Mouse (Mus musculus) hindbrain, embryonic 12.5 days (tissue): ENCODE data around the gene Cmtm4. TPM values are rescaled to one million over a fixed set of nuclear protein-coding genes. Genes with fewer than 3 reads are reported as not detected.

Experiments
- ATAC-seq: fragments of 200-750 bp; cut with Nextera tagmentation; 2 replicates; pipeline ENCODE4 v1.8.0; 2017; ENCODE audit warnings: moderate TSS enrichment; ENCODE audit not compliant: low FRiP score
- H3K27ac ChIP-seq: fragments of 300-500 bp; sonication (generic); 2 replicates; pipeline ENCODE4 v1.5.1; 2016; ENCODE audit warnings: mild to moderate bottlenecking
- H3K27me3 ChIP-seq: fragments of 300-500 bp; sonication (generic); 2 replicates; pipeline ENCODE4 v1.6.1; 2016; ENCODE audit warnings: mild to moderate bottlenecking
- H3K36me3 ChIP-seq: fragments of 300-500 bp; sonication (generic); 2 replicates; pipeline ENCODE4 v1.6.1; 2016; ENCODE audit warnings: mild to moderate bottlenecking
- H3K4me1 ChIP-seq: fragments of 300-500 bp; sonication (generic); 2 replicates; pipeline ENCODE4 v1.6.1; 2016
- H3K4me2 ChIP-seq: fragments of 300-500 bp; sonication (generic); replicated peaks from 2 replicates; pipeline ENCODE4 v1.6.1; 2016; ENCODE audit warnings: mild to moderate bottlenecking
- H3K4me3 ChIP-seq: fragments of 300-500 bp; sonication (generic); 2 replicates; pipeline ENCODE4 v1.5.1; 2016; ENCODE audit warnings: mild to moderate bottlenecking
- H3K9ac ChIP-seq: fragments of 300-500 bp; sonication (generic); 2 replicates; pipeline ENCODE4 v1.6.1; 2016; ENCODE audit warnings: mild to moderate bottlenecking, moderate library complexity
- H3K9me3 ChIP-seq: fragments of 300-500 bp; sonication (generic); replicated peaks from 2 replicates; pipeline ENCODE4 v1.6.1; 2016; ENCODE audit warnings: mild to moderate bottlenecking
- WGBS: fragments of 180-500 bp; shearing (Covaris S2); methylation state at CpG from one replicate; pipeline ENCODE4 v1.1.7; 2016; 5-methylcytosine and 5-hydroxymethylcytosine counted together
- polyA plus RNA-seq: library from polyadenylated mRNA; unstranded; fragments of >200 nt; fragmentation: Nextera tagmentation; extraction: Ambion mirVana; gene quantifications from 2 replicates; pipeline ENCODE4 v1.2.1, GENCODE M21; 2016

Gene Cmtm4
- polyA plus RNA-seq, 1 experiment from 2014 or later, result 2.4 TPM

GRCm38 (mm10) chr8:104369591-104369990, 26.0 kb downstream of the Cmtm4 start:
- H3K36me3 ChIP-seq, result no peaks in the 10 kb centered on the region
- no peak overlapping the region for H3K9ac ChIP-seq
- no peaks in the 10 kb centered on the region for H3K27me3 ChIP-seq
- H3K4me3 ChIP-seq, result no peak overlapping the region
- 80% methylated on average over 12 of the region's 12 CpGs for WGBS
- no peak overlapping the region for H3K27ac ChIP-seq
- H3K9me3 ChIP-seq, result no peaks in the 10 kb centered on the region
- no peak overlapping the region for H3K4me2 ChIP-seq
- ATAC-seq, result no peak
- peaks cover 17% of the 10 kb centered on the region for H3K4me1 ChIP-seq

GRCm38 (mm10) chr8:104367398-104367797, 28.2 kb downstream of the Cmtm4 start:
- 48% methylated on average over 5 of the region's 5 CpGs for WGBS
- Histone ChIP-seq H3K4me2 (no peak overlapping the region), H3K9me3 (no peaks in the 10 kb centered on the region), H3K4me1 (peaks cover 10% of the 10 kb centered on the region), H3K4me3 (no peak overlapping the region), H3K9ac (no peak overlapping the region), H3K27ac (no peak overlapping the region), H3K27me3 (no peaks in the 10 kb centered on the region), H3K36me3 (no peaks in the 10 kb centered on the region)
- ATAC-seq, result peak; percentile 41; the same call in 1 of the 2 replicates

- no peaks in the 10 kb centered on the region for H3K36me3 ChIP-seq
- H3K4me2 ChIP-seq, result no peak overlapping the region
- 86% methylated on average over 9 of the region's 9 CpGs for WGBS
- no peak overlapping the region for H3K4me3 ChIP-seq
- ATAC-seq, result no peak
- no peaks in the 10 kb centered on the region for H3K9me3 ChIP-seq
- no peak overlapping the region for H3K9ac ChIP-seq
- H3K27ac ChIP-seq, result no peak overlapping the region
- no peaks in the 10 kb centered on the region for H3K27me3 ChIP-seq
- H3K4me1 ChIP-seq, result peaks cover 10% of the 10 kb centered on the region
Observed at GRCm38 (mm10) chr8:104365695-104366094, 29.9 kb downstream of the Cmtm4 start.

GRCm38 (mm10) chr8:104359778-104360456, 35.7 kb downstream of the Cmtm4 start:
- no peak overlapping the region for H3K4me3 ChIP-seq
- no peak overlapping the region for H3K9ac ChIP-seq
- 65% methylated on average over 15 of the region's 15 CpGs for WGBS
- H3K4me2 ChIP-seq, result no peak overlapping the region
- H3K27ac ChIP-seq, result no peak overlapping the region
- peaks cover 7% of the 10 kb centered on the region; the same call in 1 of the 2 replicates for H3K4me1 ChIP-seq
- peak; percentile 46; the same call in 1 of the 2 replicates for ATAC-seq
- H3K36me3 ChIP-seq, result peaks cover 8% of the 10 kb centered on the region
- no peaks in the 10 kb centered on the region for H3K27me3 ChIP-seq
- H3K9me3 ChIP-seq, result no peaks in the 10 kb centered on the region

GRCm38 (mm10) chr8:104358637-104359036, 37.0 kb downstream of the Cmtm4 start:
- no peak overlapping the region for H3K4me2 ChIP-seq
- H3K27ac ChIP-seq, result no peak overlapping the region
- no peak for ATAC-seq
- no peak overlapping the region for H3K9ac ChIP-seq
- no peaks in the 10 kb centered on the region for H3K9me3 ChIP-seq
- peaks cover 18% of the 10 kb centered on the region for H3K36me3 ChIP-seq
- no peaks in the 10 kb centered on the region for H3K27me3 ChIP-seq
- WGBS, result 76% methylated on average over 3 of the region's 3 CpGs
- no peak overlapping the region for H3K4me3 ChIP-seq
- peaks cover 7% of the 10 kb centered on the region; the same call in 1 of the 2 replicates for H3K4me1 ChIP-seq

- no peak for ATAC-seq
- Histone ChIP-seq H3K9ac (no peak overlapping the region), H3K27ac (no peak overlapping the region), H3K4me3 (no peak overlapping the region), H3K36me3 (peaks cover 22% of the 10 kb centered on the region), H3K4me2 (no peak overlapping the region), H3K9me3 (no peaks in the 10 kb centered on the region), H3K4me1 (peaks cover 1% of the 10 kb centered on the region; the same call in 1 of the 2 replicates), H3K27me3 (no peaks in the 10 kb centered on the region)
- WGBS, result 87% methylated on average over 10 of the region's 10 CpGs
Observed at GRCm38 (mm10) chr8:104354504-104354903, 41.1 kb downstream of the Cmtm4 start.

GRCm38 (mm10) chr8:104353186-104353585, 42.4 kb downstream of the Cmtm4 start:
- Histone ChIP-seq H3K27me3 (no peaks in the 10 kb centered on the region), H3K4me1 (no peaks in the 10 kb centered on the region), H3K9me3 (no peaks in the 10 kb centered on the region), H3K9ac (no peak overlapping the region), H3K4me2 (no peak overlapping the region), H3K4me3 (no peak overlapping the region), H3K36me3 (peaks cover 22% of the 10 kb centered on the region), H3K27ac (no peak overlapping the region)
- WGBS, result 54% methylated on average over 5 of the region's 5 CpGs
- ATAC-seq, result no peak

GRCm38 (mm10) chr8:104350047-104350446, 45.6 kb downstream of the Cmtm4 start:
- Histone ChIP-seq H3K9me3 (no peaks in the 10 kb centered on the region), H3K4me2 (no peak overlapping the region), H3K36me3 (peaks cover 20% of the 10 kb centered on the region), H3K4me1 (no peaks in the 10 kb centered on the region), H3K9ac (no peak overlapping the region), H3K4me3 (no peak overlapping the region), H3K27me3 (no peaks in the 10 kb centered on the region), H3K27ac (no peak overlapping the region)
- no peak for ATAC-seq
- 81% methylated on average over 13 of the region's 13 CpGs for WGBS

- 88% methylated on average over 5 of the region's 5 CpGs for WGBS
- ATAC-seq, result no peak
- H3K4me3 ChIP-seq, result no peak overlapping the region
- H3K9ac ChIP-seq, result no peak overlapping the region
- H3K27me3 ChIP-seq, result no peaks in the 10 kb centered on the region
- H3K27ac ChIP-seq, result no peak overlapping the region
- H3K4me2 ChIP-seq, result no peak overlapping the region
- no peaks in the 10 kb centered on the region for H3K9me3 ChIP-seq
- peaks cover 10% of the 10 kb centered on the region for H3K36me3 ChIP-seq
- no peaks in the 10 kb centered on the region for H3K4me1 ChIP-seq
Observed at GRCm38 (mm10) chr8:104348971-104349370, 46.6 kb downstream of the Cmtm4 start.

GRCm38 (mm10) chr8:104346706-104347105, 48.9 kb downstream of the Cmtm4 start:
- no peak overlapping the region for H3K4me3 ChIP-seq
- H3K36me3 ChIP-seq, result peaks cover 5% of the 10 kb centered on the region
- no peak overlapping the region for H3K9ac ChIP-seq
- H3K27me3 ChIP-seq, result no peaks in the 10 kb centered on the region
- no peak overlapping the region for H3K4me2 ChIP-seq
- WGBS, result 58% methylated on average over 12 of the region's 12 CpGs
- no peak overlapping the region for H3K27ac ChIP-seq
- no peaks in the 10 kb centered on the region for H3K9me3 ChIP-seq
- no peak for ATAC-seq
- H3K4me1 ChIP-seq, result peaks cover 5% of the 10 kb centered on the region; the same call in 1 of the 2 replicates

- ATAC-seq, result no peak
- no peak overlapping the region for H3K27ac ChIP-seq
- WGBS, result 94% methylated on average over 5 of the region's 5 CpGs
Observed at GRCm38 (mm10) chr8:104344622-104345021, 51.0 kb downstream of the Cmtm4 start.

GRCm38 (mm10) chr8:104343957-104344356, 51.6 kb downstream of the Cmtm4 start:
- Histone ChIP-seq H3K4me1 (peaks cover 23% of the 10 kb centered on the region; the same call in 1 of the 2 replicates), H3K9me3 (no peaks in the 10 kb centered on the region), H3K27ac (no peak overlapping the region), H3K9ac (no peak overlapping the region), H3K27me3 (no peaks in the 10 kb centered on the region), H3K4me2 (no peak overlapping the region), H3K4me3 (no peak overlapping the region), H3K36me3 (peaks cover 5% of the 10 kb centered on the region; the same call in 1 of the 2 replicates)
- 15% methylated on average over 7 of the region's 7 CpGs for WGBS
- ATAC-seq, result 0 out of 2 replicates have a peak, but pooled peaks have one; percentile 27

More at GRCm38 (mm10) chr8:104344622-104345021, 51.0 kb downstream of the Cmtm4 start:
- Histone ChIP-seq H3K4me3 (no peak overlapping the region), H3K27me3 (no peaks in the 10 kb centered on the region), H3K4me1 (peaks cover 19% of the 10 kb centered on the region; the same call in 1 of the 2 replicates), H3K9me3 (no peaks in the 10 kb centered on the region), H3K9ac (no peak overlapping the region), H3K36me3 (peaks cover 5% of the 10 kb centered on the region; the same call in 1 of the 2 replicates), H3K4me2 (no peak overlapping the region)

- WGBS, result 82% methylated on average over 5 of the region's 5 CpGs
- no peak overlapping the region for H3K27ac ChIP-seq
Observed at GRCm38 (mm10) chr8:104342426-104342825, 53.2 kb downstream of the Cmtm4 start.

More at GRCm38 (mm10) chr8:104342426-104342825, 53.2 kb downstream of the Cmtm4 start:
- Histone ChIP-seq H3K36me3 (no peaks in the 10 kb centered on the region), H3K4me1 (peaks cover 23% of the 10 kb centered on the region; the same call in 1 of the 2 replicates), H3K9me3 (no peaks in the 10 kb centered on the region), H3K4me2 (no peak overlapping the region), H3K27me3 (no peaks in the 10 kb centered on the region), H3K9ac (no peak overlapping the region), H3K4me3 (no peak overlapping the region)
- ATAC-seq, result no peak
